Mouse (Mus musculus) forebrain, embryonic 11.5 days (tissue): ENCODE data around the gene Art2b. TPM values are rescaled to one million over a fixed set of nuclear protein-coding genes. Genes with fewer than 3 reads are reported as not detected.
A peak's percentile ranks its signal among the peaks of the same experiment; 100 is the strongest.

Experiments
- ATAC-seq: fragments of 200-750 bp; cut with Nextera tagmentation; replicated peaks from 2 replicates; pipeline ENCODE4 v1.8.0; 2017; ENCODE audit warnings: moderate TSS enrichment; ENCODE audit not compliant: low FRiP score
- DNase-seq: peaks from one replicate; pipeline ENCODE4 v3.0.0-alpha.2; 2017; ENCODE audit warnings: low spot score
- H3K27ac ChIP-seq: fragments of 300-500 bp; sonication (generic); 2 replicates; pipeline ENCODE4 v1.5.1; 2014; ENCODE audit warnings: low read depth, low read length
- H3K27me3 ChIP-seq: fragments of 300-500 bp; sonication (generic); 2 replicates; pipeline ENCODE4 v1.6.1; 2014; ENCODE audit warnings: mild to moderate bottlenecking, low read length, mixed read lengths; ENCODE audit not compliant: control insufficient read depth, insufficient read depth
- H3K36me3 ChIP-seq: fragments of 300-500 bp; sonication (generic); 2 replicates; pipeline ENCODE4 v1.6.1; 2014; ENCODE audit warnings: mild to moderate bottlenecking, low read length, moderate library complexity, mixed read lengths; ENCODE audit not compliant: control insufficient read depth, insufficient read depth
- H3K4me1 ChIP-seq: fragments of 300-500 bp; sonication (generic); replicated peaks from 2 replicates; pipeline ENCODE4 v1.6.1; 2014; ENCODE audit warnings: low read length, mixed read lengths; ENCODE audit not compliant: control insufficient read depth, insufficient read depth
- H3K4me2 ChIP-seq: fragments of 300-500 bp; sonication (generic); 2 replicates; pipeline ENCODE4 v1.6.1; 2014; ENCODE audit warnings: low read depth, mild to moderate bottlenecking, low read length, moderate library complexity, mixed read lengths; ENCODE audit not compliant: severe bottlenecking
- H3K4me3 ChIP-seq: fragments of 300-500 bp; sonication (generic); 2 replicates; pipeline ENCODE4 v1.5.1; 2014; ENCODE audit warnings: low read depth, low read length
- H3K9ac ChIP-seq: fragments of 300-500 bp; sonication (generic); 2 replicates; pipeline ENCODE4 v1.6.1; 2014; ENCODE audit warnings: low read length
- H3K9me3 ChIP-seq: fragments of 300-500 bp; sonication (generic); 2 replicates; pipeline ENCODE4 v1.6.1; 2016; ENCODE audit warnings: low read length, mixed read lengths; ENCODE audit not compliant: control insufficient read depth
- WGBS: fragments of 180-500 bp; shearing (Covaris S2); extraction: QIAGEN DNeasy Blood & Tissue Kit; methylation state at CpG from one replicate; pipeline ENCODE4 v1.1.7; 2014; 5-methylcytosine and 5-hydroxymethylcytosine counted together
- polyA plus RNA-seq: library from polyadenylated mRNA; unstranded; fragments of >200 nt; fragmentation: Nextera tagmentation; extraction: Ambion mirVana; gene quantifications from 2 replicates; pipeline ENCODE4 v1.2.1, GENCODE M21; 2014

Art2b gene
- polyA plus RNA-seq, 1 experiment from 2014 or later: not detected

DNA sequence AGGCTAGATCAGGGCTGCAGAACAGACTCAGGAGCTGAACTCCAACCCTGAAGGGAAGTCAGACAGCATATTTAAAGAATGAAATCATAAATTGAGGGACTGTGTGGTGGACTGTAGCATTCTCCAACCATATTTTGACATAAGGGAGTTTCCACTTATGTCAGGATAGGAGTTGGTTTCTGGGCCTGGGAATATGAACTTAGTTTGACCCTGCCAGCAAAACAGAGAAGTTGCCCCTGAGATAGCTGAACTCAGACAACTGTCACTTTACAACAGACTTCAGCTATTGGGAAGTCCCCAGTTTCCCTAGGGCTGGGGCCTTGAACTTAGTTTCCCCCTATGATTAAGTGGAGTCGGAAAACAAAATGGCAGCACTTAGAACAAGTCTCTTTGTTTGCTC is 33.9 kb downstream of the Art2b start:
- H3K4me1 ChIP-seq: no peaks in the 10 kb centered on the region
- 88% methylated on average over 1 of the region's 1 CpGs for WGBS
- H3K4me3 ChIP-seq: no peak overlapping the region
- no peaks in the 10 kb centered on the region for H3K27me3 ChIP-seq
- H3K9ac ChIP-seq: no peak overlapping the region
- H3K36me3 ChIP-seq: no peaks in the 10 kb centered on the region
- ATAC-seq (no peak), DNase-seq (no peak)
- no peak overlapping the region for H3K4me2 ChIP-seq
- H3K9me3 ChIP-seq: no peaks in the 10 kb centered on the region
- H3K27ac ChIP-seq: no peak overlapping the region

DNA sequence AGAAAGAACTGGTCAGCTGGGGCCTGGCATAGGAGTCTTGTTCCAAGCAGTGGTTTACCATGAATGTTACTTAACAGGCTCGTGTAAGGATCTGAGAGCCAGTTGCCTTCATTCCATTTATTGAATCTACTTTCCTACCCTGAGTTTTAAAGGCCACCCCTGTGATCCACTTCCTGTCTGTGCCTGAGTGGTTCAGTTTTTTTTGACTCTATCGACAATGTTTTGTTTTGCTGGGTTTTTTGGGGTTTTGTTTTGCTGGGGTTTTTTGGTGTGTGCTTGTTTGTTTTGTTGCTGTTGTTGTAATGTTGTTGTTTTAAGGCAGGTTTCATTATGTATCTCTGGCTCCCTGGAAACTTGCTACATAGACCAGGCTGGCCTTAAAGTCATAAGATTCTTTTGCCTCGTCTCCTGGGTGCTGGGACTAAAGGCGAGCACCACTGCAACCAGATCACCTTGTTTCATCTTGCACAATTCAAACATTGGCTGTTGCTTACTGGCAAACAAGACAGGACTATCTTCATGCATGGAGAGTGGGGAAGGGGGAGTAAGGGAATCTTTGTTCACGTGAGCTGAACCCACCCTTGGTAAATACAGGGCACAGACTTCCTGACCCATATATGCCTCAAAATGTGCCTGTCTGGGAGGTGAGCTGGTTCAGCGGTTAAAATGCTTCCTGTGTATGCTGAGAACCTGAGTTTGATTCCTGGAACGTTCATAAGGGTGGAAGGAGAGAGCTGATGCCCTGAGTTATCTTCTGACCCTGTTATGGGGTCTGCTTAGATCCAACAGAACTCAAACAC is 34.5 kb downstream of the Art2b start:
- H3K27me3 ChIP-seq: no peaks in the 10 kb centered on the region
- H3K4me1 ChIP-seq: no peaks in the 10 kb centered on the region
- H3K4me2 ChIP-seq: no peak overlapping the region
- H3K36me3 ChIP-seq: no peaks in the 10 kb centered on the region
- DNase-seq (no peak), ATAC-seq (no peak)
- WGBS: 76% methylated on average over 7 of the region's 7 CpGs
- no peak overlapping the region for H3K27ac ChIP-seq
- no peak overlapping the region for H3K9ac ChIP-seq
- H3K9me3 ChIP-seq: no peaks in the 10 kb centered on the region
- H3K4me3 ChIP-seq: no peak overlapping the region

DNA sequence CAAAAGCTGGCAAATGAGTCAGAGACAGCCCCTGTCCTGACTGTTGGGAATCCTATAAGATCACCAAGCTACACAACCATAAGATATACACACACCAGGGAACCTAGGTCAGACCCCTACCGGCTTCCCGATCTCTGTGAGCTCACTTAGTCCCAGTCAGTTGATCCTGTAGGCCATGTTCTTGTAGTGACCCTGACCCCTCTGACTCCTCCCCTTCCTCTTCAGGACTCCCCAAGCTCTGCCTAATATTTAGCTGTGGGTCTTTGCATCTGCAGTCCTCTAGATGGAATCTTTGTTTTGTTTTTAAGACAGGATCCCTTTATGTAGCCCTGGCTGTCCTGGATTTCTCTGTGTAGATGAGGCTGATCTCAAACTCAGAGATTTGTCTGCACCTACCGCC is 36.1 kb downstream of the Art2b start:
- Histone ChIP-seq H3K9ac (no peak overlapping the region), H3K27me3 (no peaks in the 10 kb centered on the region), H3K4me3 (no peak overlapping the region), H3K9me3 (no peaks in the 10 kb centered on the region), H3K4me2 (no peak overlapping the region), H3K27ac (no peak overlapping the region), H3K4me1 (no peaks in the 10 kb centered on the region), H3K36me3 (no peaks in the 10 kb centered on the region)
- DNase-seq (no peak), ATAC-seq (no peak)
- WGBS: 76% methylated on average over 3 of the region's 3 CpGs

- Histone ChIP-seq H3K9me3 (no peaks in the 10 kb centered on the region), H3K4me1 (no peaks in the 10 kb centered on the region), H3K9ac (no peak overlapping the region), H3K36me3 (no peaks in the 10 kb centered on the region), H3K4me2 (no peak overlapping the region), H3K27ac (no peak overlapping the region), H3K27me3 (no peaks in the 10 kb centered on the region), H3K4me3 (no peak overlapping the region)
- DNase-seq (no peak), ATAC-seq (no peak)
- 86% methylated on average over 3 of the region's 3 CpGs for whole genome bisulfite sequencing
These were observed 37.7 kb downstream of the Art2b start for GRCm38 (mm10) chr7:101547651-101548050.

- H3K36me3 ChIP-seq: no peaks in the 10 kb centered on the region
- DNase-seq: no peak
- no peak for ATAC-seq
- H3K9ac ChIP-seq: no peak overlapping the region
- no peak overlapping the region for H3K4me3 ChIP-seq
- H3K27ac ChIP-seq: no peak overlapping the region
- no peaks in the 10 kb centered on the region for H3K27me3 ChIP-seq
- no peaks in the 10 kb centered on the region for H3K4me1 ChIP-seq
- H3K9me3 ChIP-seq: no peaks in the 10 kb centered on the region
- WGBS: 70% methylated on average over 10 of the region's 10 CpGs
- H3K4me2 ChIP-seq: no peak overlapping the region
These were observed 43.7 kb downstream of the Art2b start for GRCm38 (mm10) chr7:101541734-101542133.

DNA sequence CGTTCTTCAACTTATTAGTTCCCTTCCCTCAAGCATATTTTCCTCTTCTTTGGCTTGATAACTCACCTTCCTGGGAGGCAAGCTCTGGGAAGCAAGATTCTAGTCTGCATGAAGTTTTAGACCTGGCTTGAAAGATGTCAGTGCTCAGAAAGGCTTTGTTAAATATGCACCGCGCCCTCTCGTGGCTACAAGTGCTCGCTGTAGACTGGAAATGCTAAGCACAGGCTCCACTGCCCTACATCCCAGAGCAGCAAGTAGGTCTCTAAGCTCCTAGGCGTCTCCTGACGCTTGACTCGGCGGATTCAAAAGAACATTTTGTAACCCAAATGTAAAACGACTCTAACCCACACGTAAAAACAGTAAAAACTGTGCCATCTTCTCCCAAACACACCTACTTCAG is 44.3 kb downstream of the Art2b start:
- no peak; the same call in 1 of the 2 replicates for ATAC-seq
- 4% methylated on average over 11 of the region's 11 CpGs for WGBS

GRCm38 (mm10) chr7:101540684-101541083 is 44.7 kb downstream of the Art2b start:
- H3K9me3 ChIP-seq: no peaks in the 10 kb centered on the region
- WGBS: 83% methylated on average over 5 of the region's 5 CpGs
- no peak overlapping the region for H3K4me3 ChIP-seq
- H3K36me3 ChIP-seq: no peaks in the 10 kb centered on the region
- H3K4me1 ChIP-seq: no peaks in the 10 kb centered on the region
- no peaks in the 10 kb centered on the region for H3K27me3 ChIP-seq
- no peak overlapping the region for H3K9ac ChIP-seq
- no peak overlapping the region for H3K27ac ChIP-seq
- DNase-seq: no peak
- no peak overlapping the region for H3K4me2 ChIP-seq
- no peak for ATAC-seq

More for the DNA sequence above, 44.3 kb downstream of the Art2b start:
- DNase-seq: peak; percentile 85
- H3K9ac ChIP-seq: no peak overlapping the region
- no peaks in the 10 kb centered on the region for H3K4me1 ChIP-seq
- H3K9me3 ChIP-seq: no peaks in the 10 kb centered on the region
- no peak overlapping the region for H3K4me2 ChIP-seq
- H3K27me3 ChIP-seq: no peaks in the 10 kb centered on the region
- H3K27ac ChIP-seq: no peak overlapping the region
- H3K36me3 ChIP-seq: no peaks in the 10 kb centered on the region
- H3K4me3 ChIP-seq: no peak overlapping the region

GRCm38 (mm10) chr7:101539774-101540173 is 45.6 kb downstream of the Art2b start:
- DNase-seq: no peak
- ATAC-seq: no peak
- H3K4me3 ChIP-seq: no peak overlapping the region

More at GRCm38 (mm10) chr7:101539774-101540173, 45.6 kb downstream of the Art2b start:
- H3K4me2 ChIP-seq: no peak overlapping the region
- H3K27ac ChIP-seq: no peak overlapping the region
- H3K4me1 ChIP-seq: no peaks in the 10 kb centered on the region
- no peaks in the 10 kb centered on the region for H3K27me3 ChIP-seq
- H3K9ac ChIP-seq: no peak overlapping the region
- H3K36me3 ChIP-seq: no peaks in the 10 kb centered on the region
- 47% methylated on average over 9 of the region's 9 CpGs for WGBS
- H3K9me3 ChIP-seq: no peaks in the 10 kb centered on the region
